Mouse (Mus musculus) G1E (cell line): Measurements from ENCODE around the gene Ech1.
A peak's percentile ranks its signal among the peaks of the same experiment; 100 is the strongest.
"Not testable (repeated sequence)": the region's sequence is repeated elsewhere in the genome, so short reads cannot be mapped to it uniquely, and the experiment has no call there.

Source experiments
- CTCF ChIP-seq: IDR thresholded peaks from 2 replicates; pipeline ENCODE4 v1.5.1; 2012; ENCODE audit warnings: low read depth, low read length, inconsistent platforms, mixed read lengths
- TAL1 ChIP-seq: conservative IDR thresholded peaks from 2 replicates; pipeline ENCODE4 v1.6.1; 2012; ENCODE audit warnings: low read depth, low read length, inconsistent platforms, mixed read lengths

DNA sequence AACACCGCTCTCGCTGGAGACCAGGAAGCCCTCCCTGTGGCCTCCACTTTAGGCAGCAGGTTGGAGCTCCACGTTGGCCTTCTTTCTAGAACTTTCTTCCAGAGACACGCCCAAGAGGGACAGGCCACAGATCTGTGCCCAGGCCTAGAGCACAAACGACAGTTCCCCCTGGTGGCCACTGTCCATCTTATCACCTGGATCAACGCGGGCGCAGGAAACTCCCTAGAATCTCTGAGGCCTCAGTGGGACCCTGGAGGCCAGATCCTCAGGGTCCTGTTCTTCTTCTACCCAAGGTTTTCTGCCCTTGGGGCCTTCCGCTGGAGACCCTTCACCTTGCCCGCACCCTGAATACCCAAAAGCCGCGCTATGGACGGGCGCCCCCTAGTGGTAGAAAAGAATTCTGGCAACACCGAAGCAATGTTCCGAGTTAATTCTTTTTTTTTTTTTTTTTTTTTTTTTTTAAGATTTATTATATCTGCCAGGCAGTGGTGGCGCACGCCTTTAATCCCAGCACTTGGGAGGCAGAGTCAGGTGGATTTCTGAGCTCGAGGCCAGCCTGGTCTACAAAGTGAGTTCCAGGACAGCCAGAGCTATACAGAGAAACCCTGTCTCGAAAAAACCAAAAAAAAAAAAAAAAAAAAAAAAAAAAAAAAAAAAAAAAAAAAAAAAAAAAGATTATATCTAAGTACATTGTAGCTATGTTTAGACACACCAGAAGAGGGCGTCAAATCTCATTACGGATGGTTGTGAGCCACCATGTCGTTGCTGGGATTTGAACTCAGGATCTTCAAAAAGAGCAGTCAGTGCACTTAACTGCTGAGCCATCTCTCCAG is 42.7 kb downstream of the Ech1 start:
- TF ChIP-seq CTCF, result peak; percentile 58
- not testable (repeated sequence) for TF ChIP-seq TAL1
